Mouse (Mus musculus): ENCODE data around the gene Soga3. TPM values are rescaled to one million over a fixed set of nuclear protein-coding genes. Genes with fewer than 3 reads are reported as not detected.

Gene Soga3
- polyA plus RNA-seq, 1 experiment from 2014 or later = 124 TPM

DNA sequence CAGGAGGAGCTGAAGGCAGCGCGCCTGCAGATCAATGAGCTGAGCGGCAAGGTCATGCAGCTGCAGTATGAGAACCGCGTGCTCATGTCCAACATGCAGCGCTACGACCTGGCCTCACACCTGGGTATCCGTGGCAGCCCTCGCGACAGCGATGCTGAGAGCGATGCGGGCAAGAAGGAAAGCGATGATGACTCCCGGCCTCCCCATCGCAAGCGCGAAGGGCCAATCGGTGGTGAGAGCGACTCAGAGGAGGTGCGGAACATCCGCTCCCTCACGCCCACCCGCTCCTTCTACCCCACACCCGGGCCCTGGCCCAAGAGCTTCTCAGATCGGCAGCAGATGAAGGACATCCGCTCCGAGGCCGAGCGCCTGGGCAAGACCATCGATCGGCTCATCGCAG is 53.2 kb downstream of the Soga3 start:
- H3K9me3 ChIP-seq (replicated peaks; ENCODE audit: control insufficient read depth, low read length, poor library complexity, severe bottlenecking) = no peaks in the 10 kb centered on the region
- H3K27me3 ChIP-seq (ENCODE audit: control insufficient read depth, insufficient read depth, low read depth, low read length) = no peaks in the 10 kb centered on the region
- H3K4me3 ChIP-seq (ENCODE audit: low read depth, low read length) = no peak overlapping the region
- ATAC-seq = peak; percentile 36; the same call in 1 of the 2 replicates
- 98% methylated on average over 33 of the region's 33 CpGs for whole genome bisulfite sequencing
- H3K4me2 ChIP-seq (ENCODE audit: low read length) = no peak overlapping the region
- H3K27ac ChIP-seq (ENCODE audit: low read length) = no peak overlapping the region
- H3K9ac ChIP-seq (ENCODE audit: low read depth, low read length) = no peak overlapping the region
- H3K4me1 ChIP-seq (ENCODE audit: control insufficient read depth, insufficient read depth, low read length) = no peaks in the 10 kb centered on the region
- H3K36me3 ChIP-seq (ENCODE audit: control insufficient read depth, insufficient read depth, low read length) = peaks cover 52% of the 10 kb centered on the region

DNA sequence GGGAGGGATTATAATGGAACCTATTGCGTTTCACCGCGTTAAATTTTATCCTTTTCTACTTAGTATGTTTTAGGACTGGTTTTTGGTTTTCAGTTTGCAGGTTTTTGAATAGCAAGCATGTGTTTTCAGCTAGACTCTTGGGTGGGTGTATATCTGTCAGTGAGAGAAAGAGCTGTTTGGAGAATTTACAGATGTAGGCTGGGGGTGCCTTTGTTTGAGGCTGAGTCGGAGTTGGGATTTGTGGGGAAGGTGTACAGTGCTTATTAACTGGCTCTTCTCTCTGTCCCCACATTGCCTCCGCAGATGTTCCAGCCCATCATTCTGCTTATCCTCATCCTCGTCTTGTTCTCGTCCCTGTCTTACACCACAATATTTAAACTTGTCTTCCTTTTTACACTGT is 55.0 kb downstream of the Soga3 start, which contains the start of gene Gm49353:
Gene Gm49353 (plus strand): TSS at position 313 of the 400 bp plus-strand sequence.
- Histone ChIP-seq H3K9ac (ENCODE audit: low read depth, low read length) (no peak within 1 kb of the TSS), H3K9me3 (replicated peaks; ENCODE audit: control insufficient read depth, low read length, poor library complexity, severe bottlenecking) (no peaks in the 10 kb centered on the region), H3K4me2 (ENCODE audit: low read length) (no peak within 1 kb of the TSS), H3K36me3 (ENCODE audit: control insufficient read depth, insufficient read depth, low read length) (peaks cover 55% of the 10 kb centered on the region), H3K4me1 (ENCODE audit: control insufficient read depth, insufficient read depth, low read length) (no peaks in the 10 kb centered on the region), H3K27me3 (ENCODE audit: control insufficient read depth, insufficient read depth, low read depth, low read length) (no peaks in the 10 kb centered on the region), H3K4me3 (ENCODE audit: low read depth, low read length) (no peak within 1 kb of the TSS), H3K27ac (ENCODE audit: low read length) (no peak within 1 kb of the TSS)
- no peak for ATAC-seq
- WGBS = 93% methylated on average over 7 of the region's 7 CpGs

DNA sequence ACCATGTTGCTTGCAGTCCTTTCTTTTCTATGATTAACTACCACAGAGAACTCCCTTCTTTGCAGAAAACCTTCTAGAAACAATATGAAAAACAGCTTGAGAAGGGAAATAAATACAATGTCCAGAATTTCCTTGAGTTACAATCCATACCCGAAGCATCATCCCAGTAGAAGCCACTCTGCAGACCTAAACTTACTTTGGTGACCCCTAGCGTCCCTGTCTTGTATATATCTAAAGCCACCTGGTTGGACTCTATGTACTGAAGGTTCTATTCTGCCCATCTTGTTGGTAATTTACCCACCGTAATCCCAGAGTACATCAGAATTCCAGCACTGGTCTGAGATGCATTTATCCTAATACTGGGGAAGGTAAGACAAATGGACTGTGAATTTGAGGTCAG is 56.2 kb downstream of the Soga3 start:
- no peaks in the 10 kb centered on the region for H3K9me3 ChIP-seq (replicated peaks; ENCODE audit: control insufficient read depth, low read length, poor library complexity, severe bottlenecking)

DNA sequence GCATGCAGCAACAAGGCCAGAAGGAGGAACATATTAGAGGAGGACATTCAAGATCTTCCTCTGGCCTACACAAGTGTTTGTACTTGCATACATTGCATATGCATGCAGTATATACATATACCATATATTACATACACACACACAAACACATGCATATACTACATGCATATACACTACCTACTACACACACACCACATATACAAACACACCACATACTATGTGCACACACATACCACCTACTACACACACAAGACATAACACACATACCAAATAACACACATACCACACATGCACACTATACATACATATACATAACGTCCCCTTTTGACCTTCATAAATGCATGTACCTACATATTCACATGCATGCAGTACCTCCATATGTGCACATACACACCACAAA is 57.0 kb downstream of the Soga3 start:
- no peak overlapping the region for H3K9ac ChIP-seq (ENCODE audit: low read depth, low read length)
- WGBS = 100% methylated on average over 1 of the region's 1 CpGs
- H3K27me3 ChIP-seq (ENCODE audit: control insufficient read depth, insufficient read depth, low read depth, low read length) = no peaks in the 10 kb centered on the region
- peaks cover 47% of the 10 kb centered on the region for H3K36me3 ChIP-seq (ENCODE audit: control insufficient read depth, insufficient read depth, low read length)
- H3K27ac ChIP-seq (ENCODE audit: low read length) = no peak overlapping the region
- H3K4me2 ChIP-seq (ENCODE audit: low read length) = no peak overlapping the region
- peak; percentile 40; the same call in 1 of the 2 replicates for ATAC-seq
- H3K4me1 ChIP-seq (ENCODE audit: control insufficient read depth, insufficient read depth, low read length) = no peaks in the 10 kb centered on the region
- H3K9me3 ChIP-seq (replicated peaks; ENCODE audit: control insufficient read depth, low read length, poor library complexity, severe bottlenecking) = no peaks in the 10 kb centered on the region
- H3K4me3 ChIP-seq (ENCODE audit: low read depth, low read length) = no peak overlapping the region

More for the DNA sequence above, 56.2 kb downstream of the Soga3 start:
- H3K4me2 ChIP-seq (ENCODE audit: low read length) = no peak overlapping the region
- H3K27ac ChIP-seq (ENCODE audit: low read length) = no peak overlapping the region
- WGBS = 83% methylated on average over 3 of the region's 3 CpGs
- H3K36me3 ChIP-seq (ENCODE audit: control insufficient read depth, insufficient read depth, low read length) = peaks cover 47% of the 10 kb centered on the region
- ATAC-seq = no peak
- H3K9ac ChIP-seq (ENCODE audit: low read depth, low read length) = no peak overlapping the region
- no peaks in the 10 kb centered on the region for H3K4me1 ChIP-seq (ENCODE audit: control insufficient read depth, insufficient read depth, low read length)
- H3K4me3 ChIP-seq (ENCODE audit: low read depth, low read length) = no peak overlapping the region
- no peaks in the 10 kb centered on the region for H3K27me3 ChIP-seq (ENCODE audit: control insufficient read depth, insufficient read depth, low read depth, low read length)

DNA sequence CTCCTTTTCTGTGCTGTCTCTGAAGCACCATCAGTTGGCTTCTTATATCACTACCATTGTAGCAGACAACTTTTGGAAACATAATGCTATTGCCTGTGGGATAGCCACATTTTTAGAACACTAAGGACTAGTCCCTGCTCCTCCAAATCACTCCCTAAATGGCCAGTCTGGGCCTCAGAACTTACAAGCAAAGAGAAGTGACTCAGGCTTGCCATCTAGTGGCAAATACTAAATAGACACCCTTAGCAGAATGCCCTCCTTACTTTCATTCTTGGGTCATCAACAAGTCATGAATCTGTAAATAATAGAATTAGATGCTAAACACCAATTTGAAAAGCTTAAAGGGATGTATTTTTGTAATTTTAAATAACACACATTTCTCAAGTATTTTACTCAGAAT is 63.1 kb downstream of the Soga3 start:
- H3K36me3 ChIP-seq (ENCODE audit: control insufficient read depth, insufficient read depth, low read length) = 0 out of 2 replicates have a peak, but pooled peaks cover 3% of the 10 kb centered on the region
- 0 out of 2 replicates have a peak, but pooled peaks have one; percentile 57 for ATAC-seq

DNA sequence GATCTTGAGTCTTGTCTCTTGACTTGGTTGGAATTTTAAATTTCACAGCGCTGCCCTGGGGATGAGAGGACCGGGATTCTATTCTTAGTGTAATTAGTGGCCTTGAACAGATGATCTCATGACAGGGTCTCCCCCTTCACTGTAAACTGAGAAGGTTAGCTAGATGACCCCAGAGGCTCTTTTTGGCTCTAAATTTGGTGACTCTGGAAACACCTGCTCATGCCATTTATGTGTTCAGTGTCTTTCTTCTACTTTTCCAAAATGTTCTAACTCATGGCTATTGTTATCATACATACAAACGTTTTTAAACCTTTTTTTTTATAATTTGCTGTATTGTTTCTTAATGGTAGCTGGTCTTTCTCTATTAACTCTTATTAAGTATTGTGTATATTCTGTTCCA is 65.1 kb downstream of the Soga3 start:
- no peak for ATAC-seq
- no peak overlapping the region for H3K27ac ChIP-seq (ENCODE audit: low read length)
- no peak overlapping the region for H3K9ac ChIP-seq (ENCODE audit: low read depth, low read length)
- H3K9me3 ChIP-seq (replicated peaks; ENCODE audit: control insufficient read depth, low read length, poor library complexity, severe bottlenecking) = no peaks in the 10 kb centered on the region
- H3K4me3 ChIP-seq (ENCODE audit: low read depth, low read length) = no peak overlapping the region
- 56% methylated on average over 3 of the region's 3 CpGs for WGBS
- H3K4me2 ChIP-seq (ENCODE audit: low read length) = no peak overlapping the region
- H3K36me3 ChIP-seq (ENCODE audit: control insufficient read depth, insufficient read depth, low read length) = no peaks in the 10 kb centered on the region
- no peaks in the 10 kb centered on the region for H3K27me3 ChIP-seq (ENCODE audit: control insufficient read depth, insufficient read depth, low read depth, low read length)
- H3K4me1 ChIP-seq (ENCODE audit: control insufficient read depth, insufficient read depth, low read length) = no peaks in the 10 kb centered on the region

More for the DNA sequence above, 63.1 kb downstream of the Soga3 start:
- no peak overlapping the region for H3K27ac ChIP-seq (ENCODE audit: low read length)
- H3K9me3 ChIP-seq (replicated peaks; ENCODE audit: control insufficient read depth, low read length, poor library complexity, severe bottlenecking) = no peaks in the 10 kb centered on the region
- H3K9ac ChIP-seq (ENCODE audit: low read depth, low read length) = no peak overlapping the region
- H3K4me2 ChIP-seq (ENCODE audit: low read length) = no peak overlapping the region
- H3K4me3 ChIP-seq (ENCODE audit: low read depth, low read length) = no peak overlapping the region
- no peaks in the 10 kb centered on the region for H3K4me1 ChIP-seq (ENCODE audit: control insufficient read depth, insufficient read depth, low read length)
- H3K27me3 ChIP-seq (ENCODE audit: control insufficient read depth, insufficient read depth, low read depth, low read length) = no peaks in the 10 kb centered on the region

DNA sequence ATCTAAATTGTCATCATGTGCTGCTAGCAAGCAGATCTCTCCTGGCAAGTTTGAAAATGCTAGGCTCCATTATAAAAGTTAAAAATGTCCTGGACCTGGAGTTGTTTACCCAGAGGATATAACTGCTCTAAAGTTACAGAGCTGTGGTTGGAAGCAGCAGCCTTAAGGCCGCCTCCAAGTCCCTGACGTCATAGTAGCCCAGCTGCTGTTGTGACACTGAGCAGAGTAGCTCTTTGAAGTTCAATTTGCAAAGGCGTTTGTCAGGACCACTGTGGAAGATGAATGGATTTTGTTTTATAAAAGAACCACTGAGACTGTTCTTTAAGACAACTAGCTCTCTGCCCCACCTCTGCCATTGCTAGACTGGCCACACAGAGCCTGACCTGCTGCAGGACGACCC is 67.8 kb downstream of the Soga3 start, which contains the start of gene 9330159F19Rik:
Gene 9330159F19Rik (plus strand): TSS at position 154 of the 400 bp plus-strand sequence.
- no peak within 1 kb of the TSS for H3K4me2 ChIP-seq (ENCODE audit: low read length)
- H3K27ac ChIP-seq (ENCODE audit: low read length) = no peak within 1 kb of the TSS
- ATAC-seq = no peak
- no peak within 1 kb of the TSS for H3K9ac ChIP-seq (ENCODE audit: low read depth, low read length)
- no peaks in the 10 kb centered on the region for H3K27me3 ChIP-seq (ENCODE audit: control insufficient read depth, insufficient read depth, low read depth, low read length)
- WGBS = 11% methylated on average over 4 of the region's 4 CpGs
- no peaks in the 10 kb centered on the region for H3K9me3 ChIP-seq (replicated peaks; ENCODE audit: control insufficient read depth, low read length, poor library complexity, severe bottlenecking)
- no peaks in the 10 kb centered on the region for H3K36me3 ChIP-seq (ENCODE audit: control insufficient read depth, insufficient read depth, low read length)
- H3K4me3 ChIP-seq (ENCODE audit: low read depth, low read length) = no peak within 1 kb of the TSS
- no peaks in the 10 kb centered on the region for H3K4me1 ChIP-seq (ENCODE audit: control insufficient read depth, insufficient read depth, low read length)

DNA sequence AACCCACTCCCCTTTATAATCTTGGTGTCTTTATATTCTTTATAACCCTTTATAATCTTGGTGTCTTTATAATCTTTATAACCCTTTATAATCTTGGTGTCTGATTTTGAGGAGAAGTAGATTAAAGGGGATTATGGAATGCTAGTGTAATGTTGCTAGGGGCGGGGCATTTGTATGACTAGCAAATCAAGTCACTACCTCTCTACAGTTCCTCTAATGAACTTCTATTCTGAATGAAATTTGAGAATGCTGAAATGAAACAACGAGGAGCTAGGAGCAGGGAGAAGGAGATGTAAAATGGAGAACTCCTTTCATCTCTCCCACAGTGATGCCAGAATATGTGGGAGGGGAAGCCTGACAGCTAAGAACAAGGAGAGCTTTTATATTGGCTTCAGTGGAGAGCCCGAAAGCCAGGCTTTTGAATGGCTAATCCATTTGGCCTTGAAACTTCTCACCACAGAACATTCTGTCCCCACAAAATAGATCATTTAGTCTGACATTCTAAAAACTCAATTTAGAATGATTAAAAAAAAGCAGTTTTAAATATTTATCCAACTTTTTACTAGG is 70.0 kb downstream of the Soga3 start:
- no peak overlapping the region for H3K4me3 ChIP-seq (ENCODE audit: low read depth, low read length)
- no peaks in the 10 kb centered on the region for H3K36me3 ChIP-seq (ENCODE audit: control insufficient read depth, insufficient read depth, low read length)
- no peak overlapping the region for H3K27ac ChIP-seq (ENCODE audit: low read length)
- H3K4me1 ChIP-seq (ENCODE audit: control insufficient read depth, insufficient read depth, low read length) = peaks cover 9% of the 10 kb centered on the region
- H3K9ac ChIP-seq (ENCODE audit: low read depth, low read length) = no peak overlapping the region
- WGBS = 31% methylated on average over 3 of the region's 3 CpGs
- no peak overlapping the region for H3K4me2 ChIP-seq (ENCODE audit: low read length)
- no peaks in the 10 kb centered on the region for H3K9me3 ChIP-seq (replicated peaks; ENCODE audit: control insufficient read depth, low read length, poor library complexity, severe bottlenecking)
- no peaks in the 10 kb centered on the region for H3K27me3 ChIP-seq (ENCODE audit: control insufficient read depth, insufficient read depth, low read depth, low read length)
- ATAC-seq = no peak

DNA sequence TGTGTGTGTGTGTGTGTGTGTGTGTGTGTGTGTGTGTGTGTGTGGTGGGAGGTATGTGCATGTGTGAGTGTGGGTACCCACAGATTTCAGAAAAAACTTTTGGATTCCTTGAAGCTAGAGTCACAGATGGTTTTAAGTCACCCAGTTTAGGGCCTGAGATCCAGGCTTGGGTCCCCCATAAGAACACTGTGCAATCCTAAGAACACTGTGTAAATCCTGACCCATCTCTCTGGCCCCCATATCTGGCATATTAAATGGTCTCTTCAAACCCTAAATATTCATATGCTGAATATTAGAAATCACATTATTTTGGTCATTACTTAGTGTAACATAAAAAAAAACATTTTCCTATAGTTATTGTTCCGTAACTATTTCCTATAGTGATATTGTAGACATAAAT is 73.3 kb downstream of the Soga3 start:
- 98% methylated on average over 1 of the region's 1 CpGs for WGBS
- peaks cover 3% of the 10 kb centered on the region for H3K36me3 ChIP-seq (ENCODE audit: control insufficient read depth, insufficient read depth, low read length)
- peaks cover 9% of the 10 kb centered on the region for H3K4me1 ChIP-seq (ENCODE audit: control insufficient read depth, insufficient read depth, low read length)
- no peak overlapping the region for H3K9ac ChIP-seq (ENCODE audit: low read depth, low read length)
- ATAC-seq = no peak
- H3K27me3 ChIP-seq (ENCODE audit: control insufficient read depth, insufficient read depth, low read depth, low read length) = no peaks in the 10 kb centered on the region
- H3K4me2 ChIP-seq (ENCODE audit: low read length) = no peak overlapping the region
- no peaks in the 10 kb centered on the region for H3K9me3 ChIP-seq (replicated peaks; ENCODE audit: control insufficient read depth, low read length, poor library complexity, severe bottlenecking)
- H3K4me3 ChIP-seq (ENCODE audit: low read depth, low read length) = no peak overlapping the region
- no peak overlapping the region for H3K27ac ChIP-seq (ENCODE audit: low read length)

Measured in midbrain, embryonic 16.5 days (tissue).